Mouse (Mus musculus): ENCODE measurements around the gene Sema3f. TPM values are rescaled to one million over a fixed set of nuclear protein-coding genes. Genes with fewer than 3 reads are reported as not detected.

The Sema3f gene
- polyA plus RNA-seq, 1 experiment from 2014 or later = 18.7 TPM

DNA sequence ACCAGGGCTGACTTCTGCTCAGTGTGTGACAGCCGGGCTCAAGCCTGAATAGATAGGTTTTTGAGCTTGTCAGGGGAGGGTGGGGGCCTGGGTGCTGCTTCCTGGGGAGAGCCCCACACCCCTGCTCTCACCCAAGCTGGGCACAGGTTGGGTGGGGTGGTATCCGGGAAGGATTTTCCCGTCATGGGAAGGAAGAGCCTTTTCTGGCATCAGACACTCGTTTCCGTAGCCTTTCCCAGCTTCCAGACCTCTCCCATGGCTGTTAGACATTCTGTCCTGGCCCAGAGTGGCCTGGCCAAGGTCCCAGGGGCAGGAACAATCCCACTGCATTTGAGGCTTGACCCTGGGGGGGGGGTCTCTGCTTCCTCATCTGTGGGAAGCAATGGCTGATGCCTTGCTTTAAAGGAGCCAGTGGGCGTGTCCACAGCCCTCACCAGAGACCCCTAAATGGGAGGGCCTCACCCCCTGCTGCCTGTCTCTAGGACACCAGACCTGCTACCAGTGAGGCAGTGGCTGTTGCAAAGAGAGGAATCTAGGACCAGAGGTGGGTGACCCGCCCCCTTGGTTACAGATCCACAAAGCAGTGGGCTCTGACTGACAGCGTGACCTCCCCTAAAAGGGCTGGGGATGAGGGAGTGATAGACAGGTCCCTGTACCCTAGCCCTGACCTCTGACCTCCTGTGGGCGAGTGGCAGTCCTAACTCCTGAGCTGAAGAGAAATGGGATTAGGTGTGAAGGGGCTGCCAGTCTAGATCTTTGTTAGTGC lies 13.2 kb downstream of the Sema3f start:
- Histone ChIP-seq H3K9me3 (ENCODE audit: control insufficient read depth, low read length) (no peaks in the 10 kb centered on the region), H3K27me3 (ENCODE audit: control insufficient read depth, insufficient read depth, low read length) (no peaks in the 10 kb centered on the region), H3K4me2 (ENCODE audit: low read depth, low read length) (no peak overlapping the region), H3K4me3 (ENCODE audit: low read depth, low read length) (no peak overlapping the region), H3K4me1 (ENCODE audit: control insufficient read depth, insufficient read depth, low read length) (peaks cover 47% of the 10 kb centered on the region), H3K27ac (ENCODE audit: low read depth, low read length) (no peak overlapping the region), H3K9ac (replicated peaks; ENCODE audit: low read depth, low read length) (no peak overlapping the region), H3K36me3 (ENCODE audit: control insufficient read depth, insufficient read depth, low read length) (no peaks in the 10 kb centered on the region; the same call in 1 of the 2 replicates)
- no peak for ATAC-seq (ENCODE audit: low read depth)
- 35% methylated on average over 9 of the region's 9 CpGs for WGBS

- no peak overlapping the region for H3K27ac ChIP-seq (ENCODE audit: low read depth, low read length)
- no peaks in the 10 kb centered on the region for H3K9me3 ChIP-seq (ENCODE audit: control insufficient read depth, low read length)
- no peak overlapping the region for H3K4me2 ChIP-seq (ENCODE audit: low read depth, low read length)
- no peak for ATAC-seq (ENCODE audit: low read depth)
- H3K4me1 ChIP-seq (ENCODE audit: control insufficient read depth, insufficient read depth, low read length) = peaks cover 39% of the 10 kb centered on the region
- H3K4me3 ChIP-seq (ENCODE audit: low read depth, low read length) = no peak overlapping the region
- no peaks in the 10 kb centered on the region for H3K27me3 ChIP-seq (ENCODE audit: control insufficient read depth, insufficient read depth, low read length)
- WGBS = 48% methylated on average over 6 of the region's 6 CpGs
- peaks cover 4% of the 10 kb centered on the region for H3K36me3 ChIP-seq (ENCODE audit: control insufficient read depth, insufficient read depth, low read length)
- no peak overlapping the region for H3K9ac ChIP-seq (replicated peaks; ENCODE audit: low read depth, low read length)
Observed at GRCm38 (mm10) chr9:107696106-107696479, 14.2 kb downstream of the Sema3f start.

GRCm38 (mm10) chr9:107695441-107696105 lies 14.7 kb downstream of the Sema3f start:
- ATAC-seq (ENCODE audit: low read depth) = no peak
- Histone ChIP-seq H3K36me3 (ENCODE audit: control insufficient read depth, insufficient read depth, low read length) (peaks cover 4% of the 10 kb centered on the region), H3K9ac (replicated peaks; ENCODE audit: low read depth, low read length) (no peak overlapping the region), H3K27me3 (ENCODE audit: control insufficient read depth, insufficient read depth, low read length) (no peaks in the 10 kb centered on the region), H3K9me3 (ENCODE audit: control insufficient read depth, low read length) (no peaks in the 10 kb centered on the region), H3K27ac (ENCODE audit: low read depth, low read length) (no peak overlapping the region), H3K4me3 (ENCODE audit: low read depth, low read length) (no peak overlapping the region), H3K4me1 (ENCODE audit: control insufficient read depth, insufficient read depth, low read length) (peaks cover 37% of the 10 kb centered on the region), H3K4me2 (ENCODE audit: low read depth, low read length) (no peak overlapping the region)
- WGBS = 76% methylated on average over 12 of the region's 12 CpGs

DNA sequence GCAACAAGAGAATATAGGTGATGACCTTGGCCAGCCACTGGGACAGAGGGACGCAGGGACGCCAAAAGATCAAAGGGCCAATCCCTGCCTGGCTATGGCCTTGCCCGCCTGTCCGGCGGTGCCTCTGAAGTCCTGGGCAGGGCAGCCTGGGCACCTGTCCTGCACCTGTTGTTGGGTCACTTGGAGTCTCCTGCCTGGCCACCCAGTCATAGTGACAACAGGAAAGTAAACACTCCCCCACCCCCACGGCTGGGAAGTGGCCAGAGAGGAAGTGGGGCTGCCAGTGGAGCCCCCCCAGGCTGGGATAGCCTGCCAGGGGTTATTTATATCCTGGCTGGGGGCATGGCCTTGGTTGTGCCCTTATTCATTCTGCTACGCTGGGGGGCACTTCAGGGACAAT lies 15.6 kb downstream of the Sema3f start:
- Histone ChIP-seq H3K4me1 (ENCODE audit: control insufficient read depth, insufficient read depth, low read length) (peaks cover 30% of the 10 kb centered on the region), H3K9me3 (ENCODE audit: control insufficient read depth, low read length) (no peaks in the 10 kb centered on the region), H3K27me3 (ENCODE audit: control insufficient read depth, insufficient read depth, low read length) (no peaks in the 10 kb centered on the region), H3K27ac (ENCODE audit: low read depth, low read length) (no peak overlapping the region), H3K4me3 (ENCODE audit: low read depth, low read length) (no peak overlapping the region), H3K4me2 (ENCODE audit: low read depth, low read length) (no peak overlapping the region), H3K9ac (replicated peaks; ENCODE audit: low read depth, low read length) (no peak overlapping the region), H3K36me3 (ENCODE audit: control insufficient read depth, insufficient read depth, low read length) (peaks cover 4% of the 10 kb centered on the region)
- ATAC-seq (ENCODE audit: low read depth) = no peak
- WGBS = 72% methylated on average over 7 of the region's 7 CpGs

DNA sequence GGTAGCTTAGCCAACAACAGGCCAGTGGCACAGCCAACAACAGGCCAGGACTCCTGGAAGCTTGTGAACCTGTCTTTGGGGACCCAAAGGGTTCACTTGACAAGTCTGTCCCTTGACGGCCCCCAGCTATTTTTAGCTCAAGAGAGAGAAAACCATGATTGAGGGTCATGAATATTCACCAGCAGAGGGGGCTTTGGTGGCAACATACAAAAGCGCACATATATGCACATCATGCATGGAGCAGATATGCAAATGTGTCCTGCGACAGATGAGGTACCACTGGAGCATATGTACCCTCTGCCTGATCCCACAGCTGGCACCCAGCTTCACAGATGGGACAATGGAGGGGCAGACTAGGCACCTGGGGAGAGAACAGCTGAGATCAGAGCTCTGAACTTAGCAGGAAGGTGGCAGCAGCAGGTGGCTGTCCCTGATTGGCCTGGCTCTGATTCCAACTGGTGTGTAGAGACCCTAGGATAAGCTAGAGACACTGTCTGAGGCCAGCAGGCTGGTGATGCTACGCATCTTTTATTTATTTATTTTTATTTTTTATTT lies 16.8 kb downstream of the Sema3f start:
- peaks cover 4% of the 10 kb centered on the region for H3K36me3 ChIP-seq (ENCODE audit: control insufficient read depth, insufficient read depth, low read length)
- H3K27me3 ChIP-seq (ENCODE audit: control insufficient read depth, insufficient read depth, low read length) = no peaks in the 10 kb centered on the region
- H3K4me3 ChIP-seq (ENCODE audit: low read depth, low read length) = no peak overlapping the region
- no peaks in the 10 kb centered on the region for H3K9me3 ChIP-seq (ENCODE audit: control insufficient read depth, low read length)
- no peak for ATAC-seq (ENCODE audit: low read depth)
- H3K4me1 ChIP-seq (ENCODE audit: control insufficient read depth, insufficient read depth, low read length) = peaks cover 18% of the 10 kb centered on the region
- H3K9ac ChIP-seq (replicated peaks; ENCODE audit: low read depth, low read length) = no peak overlapping the region
- no peak overlapping the region for H3K27ac ChIP-seq (ENCODE audit: low read depth, low read length)
- 50% methylated on average over 4 of the region's 4 CpGs for WGBS
- H3K4me2 ChIP-seq (ENCODE audit: low read depth, low read length) = no peak overlapping the region

DNA sequence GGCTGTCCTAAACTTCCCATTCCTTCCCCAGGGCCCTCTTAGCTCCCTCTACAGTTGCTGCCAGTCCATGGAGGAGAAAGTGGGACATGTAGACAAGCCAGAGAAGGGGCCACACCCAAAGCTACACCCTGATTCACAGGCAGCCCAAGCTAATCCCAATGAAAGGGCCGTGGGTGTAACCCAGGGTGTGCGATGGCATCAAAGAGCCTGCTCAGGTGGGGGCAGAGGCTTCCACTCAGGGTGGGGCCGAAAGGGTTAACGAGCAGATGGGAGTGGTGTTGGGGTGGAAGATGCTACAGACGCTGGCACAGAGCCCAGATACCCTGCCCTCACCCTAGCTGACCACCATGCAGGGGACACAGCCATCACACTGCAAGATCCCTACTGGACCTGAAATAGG lies 17.5 kb downstream of the Sema3f start:
- no peak overlapping the region for H3K4me3 ChIP-seq (ENCODE audit: low read depth, low read length)
- peaks cover 4% of the 10 kb centered on the region for H3K36me3 ChIP-seq (ENCODE audit: control insufficient read depth, insufficient read depth, low read length)
- H3K27ac ChIP-seq (ENCODE audit: low read depth, low read length) = no peak overlapping the region
- no peaks in the 10 kb centered on the region for H3K27me3 ChIP-seq (ENCODE audit: control insufficient read depth, insufficient read depth, low read length)
- no peaks in the 10 kb centered on the region for H3K9me3 ChIP-seq (ENCODE audit: control insufficient read depth, low read length)
- WGBS = 73% methylated on average over 5 of the region's 5 CpGs
- no peak overlapping the region for H3K9ac ChIP-seq (replicated peaks; ENCODE audit: low read depth, low read length)
- ATAC-seq (ENCODE audit: low read depth) = no peak
- peaks cover 11% of the 10 kb centered on the region for H3K4me1 ChIP-seq (ENCODE audit: control insufficient read depth, insufficient read depth, low read length)
- H3K4me2 ChIP-seq (ENCODE audit: low read depth, low read length) = no peak overlapping the region

DNA sequence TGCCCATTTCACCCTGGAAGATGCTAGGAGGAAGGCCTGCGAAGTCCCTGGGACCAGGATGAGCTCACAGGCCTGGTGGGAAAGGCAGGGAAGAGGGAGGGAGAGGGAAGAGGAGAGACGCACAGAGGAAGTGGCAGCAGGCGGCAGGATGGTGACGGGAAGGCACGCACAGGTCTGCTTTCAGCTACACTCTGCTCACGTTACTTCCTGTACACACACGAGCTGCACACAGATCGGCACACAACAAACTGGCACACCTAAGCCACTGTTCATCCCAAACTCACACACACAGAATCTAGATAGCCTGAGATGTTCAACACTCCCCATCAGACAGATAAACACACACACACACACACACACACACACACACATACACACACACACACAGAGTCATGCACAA lies 19.9 kb downstream of the Sema3f start:
- Histone ChIP-seq H3K4me3 (ENCODE audit: low read depth, low read length) (no peak overlapping the region), H3K27me3 (ENCODE audit: control insufficient read depth, insufficient read depth, low read length) (no peaks in the 10 kb centered on the region), H3K9ac (replicated peaks; ENCODE audit: low read depth, low read length) (no peak overlapping the region), H3K9me3 (ENCODE audit: control insufficient read depth, low read length) (no peaks in the 10 kb centered on the region), H3K4me2 (ENCODE audit: low read depth, low read length) (no peak overlapping the region), H3K36me3 (ENCODE audit: control insufficient read depth, insufficient read depth, low read length) (peaks cover 4% of the 10 kb centered on the region), H3K27ac (ENCODE audit: low read depth, low read length) (no peak overlapping the region), H3K4me1 (ENCODE audit: control insufficient read depth, insufficient read depth, low read length) (no peaks in the 10 kb centered on the region)
- no peak for ATAC-seq (ENCODE audit: low read depth)
- 87% methylated on average over 8 of the region's 8 CpGs for WGBS

DNA sequence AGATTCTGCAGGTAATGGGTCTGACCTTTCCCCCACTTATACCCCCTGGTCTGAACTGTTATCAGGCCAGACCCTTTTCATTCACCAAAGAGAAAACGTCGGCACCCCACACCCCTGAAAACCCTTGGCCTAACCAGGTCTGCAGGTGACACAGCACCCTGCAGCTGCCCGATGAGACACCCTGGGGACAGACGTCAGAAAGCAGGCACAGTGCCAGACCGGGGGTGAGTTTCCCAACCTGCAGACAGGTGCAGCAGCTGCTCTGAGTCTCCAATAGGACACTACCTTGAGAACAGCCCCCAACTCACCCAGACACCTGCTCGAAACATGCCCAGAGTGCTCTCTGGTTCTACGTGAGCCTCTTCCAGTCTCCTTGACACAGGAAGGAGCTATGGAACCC lies 21.3 kb downstream of the Sema3f start:
- H3K27ac ChIP-seq (ENCODE audit: low read depth, low read length) = no peak overlapping the region
- no peak overlapping the region for H3K4me3 ChIP-seq (ENCODE audit: low read depth, low read length)
- no peak overlapping the region for H3K4me2 ChIP-seq (ENCODE audit: low read depth, low read length)
- H3K36me3 ChIP-seq (ENCODE audit: control insufficient read depth, insufficient read depth, low read length) = peaks cover 4% of the 10 kb centered on the region
- ATAC-seq (ENCODE audit: low read depth) = no peak
- 86% methylated on average over 7 of the region's 7 CpGs for WGBS
- no peaks in the 10 kb centered on the region for H3K27me3 ChIP-seq (ENCODE audit: control insufficient read depth, insufficient read depth, low read length)
- no peaks in the 10 kb centered on the region for H3K4me1 ChIP-seq (ENCODE audit: control insufficient read depth, insufficient read depth, low read length)
- H3K9me3 ChIP-seq (ENCODE audit: control insufficient read depth, low read length) = no peaks in the 10 kb centered on the region
- H3K9ac ChIP-seq (replicated peaks; ENCODE audit: low read depth, low read length) = no peak overlapping the region

GRCm38 (mm10) chr9:107688415-107688814 lies 21.9 kb downstream of the Sema3f start:
- Histone ChIP-seq H3K9me3 (ENCODE audit: control insufficient read depth, low read length) (no peaks in the 10 kb centered on the region), H3K4me1 (ENCODE audit: control insufficient read depth, insufficient read depth, low read length) (no peaks in the 10 kb centered on the region), H3K9ac (replicated peaks; ENCODE audit: low read depth, low read length) (no peak overlapping the region), H3K27me3 (ENCODE audit: control insufficient read depth, insufficient read depth, low read length) (no peaks in the 10 kb centered on the region), H3K27ac (ENCODE audit: low read depth, low read length) (no peak overlapping the region), H3K4me2 (ENCODE audit: low read depth, low read length) (no peak overlapping the region), H3K36me3 (ENCODE audit: control insufficient read depth, insufficient read depth, low read length) (peaks cover 4% of the 10 kb centered on the region), H3K4me3 (ENCODE audit: low read depth, low read length) (no peak overlapping the region)
- ATAC-seq (ENCODE audit: low read depth) = no peak
- WGBS = 88% methylated on average over 5 of the region's 5 CpGs
